11 mouse cellular contexts compared by ENCODE assay signal in the genomic region with DNA sequence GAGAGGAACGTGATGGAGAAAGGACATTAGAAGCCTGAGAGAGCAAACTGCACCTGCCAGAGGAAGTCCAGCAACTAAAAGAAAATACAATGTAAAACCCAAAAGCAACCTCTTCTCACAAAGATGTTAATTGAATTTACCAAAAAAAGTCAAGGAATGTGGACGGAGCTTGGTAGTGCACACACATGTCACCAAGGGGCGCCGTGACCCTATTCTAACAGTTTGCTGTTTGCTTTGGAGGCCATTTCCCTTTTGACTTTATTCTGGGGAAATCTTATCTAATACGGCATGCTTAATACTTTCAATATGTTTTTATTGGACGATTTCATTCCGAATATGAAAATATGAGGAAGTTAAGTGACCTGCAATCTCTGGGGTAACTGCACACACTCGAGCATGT. TPM values are rescaled to one million over a fixed set of nuclear protein-coding genes. Genes with fewer than 3 reads are reported as not detected.
DNase-seq lines count a peak whose midpoint lies in the region; ATAC-seq and TF ChIP-seq lines count a peak whose summit lies in the region.
"Had no signal": no experiment of that assay in that cellular context is flagged by ENCODE, and none has a peak within 500 bp of the region (broad histone marks: within the 10 kb centered on the region; RNA-seq: fewer than 3 reads in every experiment).

No protein-coding gene starts in this region.

- H3K4me3 ChIP-seq in heart, adult 2 months = no peak overlapping the region
- H3K4me3 ChIP-seq in heart, embryonic 10.5 days = no peak overlapping the region
- no peak overlapping the region for H3K4me3 ChIP-seq in lung, adult 2 months (replicated peaks; ENCODE audit: extremely low read depth, low read depth, low read length)
- no peak overlapping the region for H3K4me3 ChIP-seq in bone marrow, adult 2 months (replicated peaks; ENCODE audit: control insufficient read depth, low read depth, low read length)
- H3K4me3 ChIP-seq in forebrain, embryonic 10.5 days = no peak overlapping the region
- H3K4me3 ChIP-seq: hindbrain, embryonic 13.5 days; midbrain, embryonic 10.5 days had no signal

- H3K9me3 ChIP-seq in heart, embryonic 10.5 days = no peaks in the 10 kb centered on the region
- H3K9me3 ChIP-seq in forebrain, embryonic 10.5 days = no peaks in the 10 kb centered on the region
- H3K9me3 ChIP-seq: hindbrain, embryonic 13.5 days; midbrain, embryonic 10.5 days had no signal

- no peak for TF ChIP-seq POLR2A in heart, adult 2 months (IDR thresholded peaks at IDR 0.05; ENCODE audit: insufficient read depth, low read depth, low read length)
- no peak for TF ChIP-seq POLR2A in lung, adult 2 months (IDR thresholded peaks at IDR 0.05; ENCODE audit: borderline replicate concordance, extremely low read depth, low read depth, low read length)
- no peak for TF ChIP-seq POLR2A in bone marrow, adult 2 months (IDR thresholded peaks at IDR 0.05; ENCODE audit: borderline replicate concordance, control insufficient read depth, low read depth, low read length)

- no peak for TF ChIP-seq EP300 in heart, adult 2 months (IDR thresholded peaks at IDR 0.05; ENCODE audit: insufficient read depth, low read depth, low read length)

- H3K4me1 ChIP-seq in heart, adult 2 months (ENCODE audit: control insufficient read depth, insufficient read depth, low read length) = no peaks in the 10 kb centered on the region
- H3K4me1 ChIP-seq in heart, embryonic 10.5 days = peaks cover 9% of the 10 kb centered on the region; the same call in 1 of the 2 replicates
- no peaks in the 10 kb centered on the region for H3K4me1 ChIP-seq in lung, adult 2 months (ENCODE audit: control insufficient read depth, insufficient read depth, low read length)
- H3K4me1 ChIP-seq in bone marrow, adult 2 months (ENCODE audit: control insufficient read depth, insufficient read depth, low read length) = no peaks in the 10 kb centered on the region
- H3K4me1 ChIP-seq in forebrain, embryonic 10.5 days = peaks cover 8% of the 10 kb centered on the region

- ATAC-seq in frontal cortex, adult (ENCODE audit: low TSS enrichment) = no peak

- peaks cover 17% of the 10 kb centered on the region for H3K36me3 ChIP-seq in heart, adult 2 months (ENCODE audit: control insufficient read depth, insufficient read depth, low read length)
- H3K36me3 ChIP-seq in heart, embryonic 10.5 days = peaks cover 28% of the 10 kb centered on the region
- peaks cover 23% of the 10 kb centered on the region for H3K36me3 ChIP-seq in forebrain, embryonic 10.5 days (replicated peaks)

- TF ChIP-seq CTCF in heart, adult 2 months (IDR thresholded peaks at IDR 0.05) = peak; percentile 75
- peak; percentile 49 for TF ChIP-seq CTCF in lung, adult 2 months (IDR thresholded peaks at IDR 0.05; ENCODE audit: insufficient read depth, low read length)
- TF ChIP-seq CTCF in bone marrow, adult 2 months (IDR thresholded peaks at IDR 0.05; ENCODE audit: control insufficient read depth, insufficient read depth, low read length) = peak; percentile 10; the same call in 1 of the 2 replicates

- intact Hi-C loops in heart, adult 2 months (cut with DNase I) = loop anchor here (1.0 kb wide), 2 partner anchors 161 to 202 kb away; no protein-coding TSS in a partner anchor

- 62% methylated on average over 8 of the region's 8 CpGs for WGBS in heart, adult 2 months
- WGBS in heart, embryonic 10.5 days = 84% methylated on average over 8 of the region's 8 CpGs
- WGBS in lung, adult 2 months = 61% methylated on average over 8 of the region's 8 CpGs
- WGBS in bone marrow, adult 2 months = 69% methylated on average over 8 of the region's 8 CpGs
- WGBS in forebrain, embryonic 10.5 days = 87% methylated on average over 8 of the region's 8 CpGs

- no peaks in the 10 kb centered on the region for H3K27me3 ChIP-seq in heart, adult 2 months (ENCODE audit: control insufficient read depth, insufficient read depth, low read length)
- no peaks in the 10 kb centered on the region for H3K27me3 ChIP-seq in heart, embryonic 10.5 days (ENCODE audit: insufficient read depth, poor library complexity, severe bottlenecking)
- no peaks in the 10 kb centered on the region for H3K27me3 ChIP-seq in forebrain, embryonic 10.5 days (ENCODE audit: poor library complexity, severe bottlenecking)
- H3K27me3 ChIP-seq: hindbrain, embryonic 13.5 days had no signal

- no peak overlapping the region for H3K27ac ChIP-seq in heart, adult 2 months
- no peak overlapping the region for H3K27ac ChIP-seq in heart, embryonic 10.5 days
- no peak overlapping the region for H3K27ac ChIP-seq in bone marrow, adult 2 months (ENCODE audit: control insufficient read depth, insufficient read depth, low read depth, low read length, poor library complexity)
- H3K27ac ChIP-seq in forebrain, embryonic 10.5 days = no peak overlapping the region
- H3K27ac ChIP-seq: hindbrain, embryonic 13.5 days; midbrain, embryonic 10.5 days had no signal

- H3K79me2 ChIP-seq in heart, adult 2 months (replicated peaks; ENCODE audit: control insufficient read depth, insufficient read depth, low read length) = no peaks in the 10 kb centered on the region

- H3K9ac ChIP-seq in heart, adult 2 months (ENCODE audit: low read depth, low read length) = no peak overlapping the region
- H3K9ac ChIP-seq: hindbrain, embryonic 13.5 days had no signal

- DNase-seq in heart, adult 2 months = no peak
- DNase-seq in heart, embryonic 10.5 days (ENCODE audit: low spot score) = no peak
- no peak for DNase-seq in lung, adult 2 months
- DNase-seq in lung, adult 18-20 months = no peak
- DNase-seq in lung, postnatal 14 days = peak; percentile 10
- DNase-seq in forebrain, embryonic 10.5 days (ENCODE audit: extremely low spot score, low spot score) = no peak
- DNase-seq: thymus, postnatal 25 days had no signal

RNA-seq across cellular contexts. Expression of a gene that starts 56.7 kb away (rescaled TPM):
- total RNA-seq in heart, adult 2 months (2021) = 100 to 1,000 TPM; 113 to 123 TPM
- polyA plus RNA-seq in heart, adult 2 months (2012; rRNA removed) = 56.8 and 93.4 TPM in 2 replicates
- 261 and 265 TPM in 2 replicates for polyA plus RNA-seq in heart, embryonic 10.5 days (2016; fragmentation: Nextera tagmentation; extraction: Ambion mirVana)
- 21.7 and 49.7 TPM in 2 replicates for polyA plus RNA-seq in lung, adult 2 months (2012; rRNA removed)
- 91.4 and 136 TPM in 2 replicates for polyA plus RNA-seq in bone marrow, adult 2 months (2011; ENCODE audit: insufficient read depth, insufficient read length, low replicate concordance, missing spikeins)
- polyA plus RNA-seq in forebrain, embryonic 10.5 days (2016; fragmentation: Nextera tagmentation; extraction: Ambion mirVana) = 318 and 332 TPM in 2 replicates

Comparison
In these comparisons a context has a peak if more than half of its experiments do, and no peak if none do; other contexts are left out.
1. CTCF ChIP-seq: peak in every context shown above with its lines; median percentile 75 in heart, adult 2 months; 49 in lung, adult 2 months; 10 in bone marrow, adult 2 months.